Mouse (Mus musculus) bone marrow macrophage, adult 2 months (primary cell): ENCODE data around the gene Nyap1. TPM values are rescaled to one million over a fixed set of nuclear protein-coding genes. Genes with fewer than 3 reads are reported as not detected.

Experiments used
- H3K27ac ChIP-seq: 2 replicates; pipeline ENCODE4 v1.5.1; 2012; ENCODE audit warnings: low read depth, low read length; ENCODE audit not compliant: insufficient read depth
- H3K4me1 ChIP-seq: 2 replicates; pipeline ENCODE4 v1.6.1; 2012; ENCODE audit warnings: low read length; ENCODE audit not compliant: control insufficient read depth, insufficient read depth
- H3K4me3 ChIP-seq: 2 replicates; pipeline ENCODE4 v1.5.1; 2012; ENCODE audit warnings: mild to moderate bottlenecking, low read length, moderate library complexity; ENCODE audit not compliant: insufficient read depth
- CTCF ChIP-seq: IDR thresholded peaks from 2 replicates; pipeline ENCODE4 v1.5.1; 2012; ENCODE audit warnings: low read depth, mild to moderate bottlenecking, low read length, moderate library complexity
- POLR2A ChIP-seq: IDR thresholded peaks from 2 replicates; pipeline ENCODE4 v1.6.1; 2012; ENCODE audit warnings: mild to moderate bottlenecking, low read depth, low read length, borderline replicate concordance
- polyA plus RNA-seq: library from polyadenylated mRNA; stranded (reverse); fragments of >200 nt; gene quantifications from 2 replicates; pipeline ENCODE4 v1.2.4, GENCODE M21; 2012; ENCODE audit not compliant: missing spikeins, insufficient read depth, insufficient read length

Gene Nyap1
- polyA plus RNA-seq, 1 experiment, result 1.5 TPM

DNA sequence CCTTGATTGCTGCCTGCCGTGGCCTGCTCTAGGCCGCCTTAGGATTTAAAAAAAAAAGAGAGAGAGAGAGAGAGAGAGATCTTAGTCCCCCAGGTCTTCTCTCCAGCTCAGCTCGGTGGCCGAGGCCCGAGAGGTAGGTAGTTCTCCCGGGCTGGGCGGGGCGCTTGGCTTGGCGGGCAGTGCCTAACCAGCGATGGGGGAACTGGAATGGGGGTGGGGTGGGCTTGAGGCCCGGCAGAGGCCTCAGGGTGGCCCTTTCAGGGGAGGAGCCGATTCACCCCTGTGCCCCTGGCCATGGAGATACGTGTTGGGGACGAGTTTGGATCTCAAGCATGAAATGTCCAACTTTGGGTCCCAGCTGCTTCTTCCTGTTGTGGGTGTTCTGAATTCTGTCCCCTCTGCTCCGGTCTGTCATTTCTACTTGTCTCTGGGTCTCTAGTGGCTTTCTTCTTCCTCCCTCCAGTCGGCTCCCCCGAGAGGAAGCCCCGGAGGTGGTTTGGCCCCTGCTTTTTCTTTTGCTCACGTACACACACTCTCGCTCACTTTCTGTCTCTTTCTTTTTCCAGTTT, 5.0 kb upstream of the Nyap1 start:
- TF ChIP-seq POLR2A (no peak), CTCF (no peak)
- H3K4me1 ChIP-seq, result peaks cover 9% of the 10 kb centered on the region
- peak overlapping the region; percentile 90 for H3K27ac ChIP-seq
- H3K4me3 ChIP-seq, result peak overlapping the region; percentile 79

- Histone ChIP-seq H3K4me1 (peaks cover 7% of the 10 kb centered on the region), H3K4me3 (peak within 1 kb of the TSS; percentile 79), H3K27ac (peak within 1 kb of the TSS; percentile 90)
- TF ChIP-seq POLR2A (peak; percentile 56; the same call in 1 of the 2 replicates), CTCF (no peak)
These were observed 4.1 kb upstream of the Nyap1 start, which contains the start of gene Tsc22d4 for GRCm38 (mm10) chr5:137745214-137746171. TSS of gene Tsc22d4 (plus strand) at chr5:137745730.

- H3K4me3 ChIP-seq, result no peak overlapping the region
- peaks cover 5% of the 10 kb centered on the region for H3K4me1 ChIP-seq
- no peak overlapping the region for H3K27ac ChIP-seq
- TF ChIP-seq POLR2A (no peak), CTCF (no peak)
These were observed 2.8 kb upstream of the Nyap1 start for GRCm38 (mm10) chr5:137744197-137744596.

DNA sequence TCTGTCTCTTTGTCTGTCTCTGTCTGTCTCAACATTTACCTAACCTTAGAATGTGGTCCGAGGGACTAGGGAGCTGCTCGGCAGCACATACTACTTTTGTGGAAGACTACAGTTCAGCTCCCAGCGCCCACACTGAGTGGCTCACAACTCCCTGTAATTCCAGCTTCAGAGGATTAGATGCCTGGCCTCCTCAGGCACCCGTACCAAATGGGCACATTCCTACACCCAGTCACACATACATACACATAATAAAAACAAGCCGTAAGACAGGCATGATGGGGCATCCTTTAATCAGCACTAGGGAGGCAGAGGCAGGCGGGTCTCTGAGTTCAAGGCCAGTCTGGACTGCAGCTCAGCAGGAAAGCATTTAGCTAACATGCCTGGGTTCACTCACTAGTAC, 1.4 kb upstream of the Nyap1 start:
- TF ChIP-seq CTCF (no peak), POLR2A (no peak)
- Histone ChIP-seq H3K4me3 (no peak overlapping the region), H3K4me1 (peaks cover 11% of the 10 kb centered on the region), H3K27ac (no peak overlapping the region)

- Histone ChIP-seq H3K4me1 (peaks cover 12% of the 10 kb centered on the region), H3K4me3 (no peak overlapping the region), H3K27ac (no peak overlapping the region)
- no peak for TF ChIP-seq POLR2A
- no peak for TF ChIP-seq CTCF
These were observed 641 bp upstream of the Nyap1 start for GRCm38 (mm10) chr5:137742048-137742447.

GRCm38 (mm10) chr5:137740506-137740905, 901 bp downstream of the Nyap1 start:
- Histone ChIP-seq H3K4me3 (peak overlapping the region; percentile 83; the same call in 1 of the 2 replicates), H3K27ac (no peak overlapping the region), H3K4me1 (peaks cover 13% of the 10 kb centered on the region)
- TF ChIP-seq POLR2A, result no peak
- TF ChIP-seq CTCF, result no peak

GRCm38 (mm10) chr5:137739471-137739870, 1.9 kb downstream of the Nyap1 start:
- Histone ChIP-seq H3K27ac (no peak overlapping the region), H3K4me1 (peaks cover 9% of the 10 kb centered on the region)
- TF ChIP-seq POLR2A, result no peak
- TF ChIP-seq CTCF, result no peak

DNA sequence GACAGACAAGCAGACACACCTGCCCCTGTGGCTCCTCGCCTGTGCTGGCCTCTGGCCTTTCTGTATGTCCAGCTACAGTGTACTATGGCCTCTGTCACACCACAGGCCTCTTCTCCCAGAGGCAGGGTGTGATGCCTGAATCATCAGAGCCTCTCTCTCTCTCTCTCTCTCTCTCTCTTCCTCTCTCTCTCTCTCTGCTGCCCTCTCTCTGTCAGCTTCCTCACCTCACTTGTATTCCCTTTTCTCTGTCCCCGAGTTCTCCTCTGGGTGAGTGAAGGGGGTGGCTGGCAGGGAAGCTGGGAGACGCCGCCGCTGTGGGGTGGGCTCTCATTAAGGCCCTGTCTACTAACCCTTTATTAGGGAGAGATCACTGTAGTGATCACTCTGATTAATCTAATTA, 2.9 kb downstream of the Nyap1 start:
- TF ChIP-seq POLR2A (no peak), CTCF (no peak)
- no peak overlapping the region for H3K4me3 ChIP-seq
- H3K4me1 ChIP-seq, result peaks cover 9% of the 10 kb centered on the region; the same call in 1 of the 2 replicates
- H3K27ac ChIP-seq, result no peak overlapping the region

More at GRCm38 (mm10) chr5:137739471-137739870, 1.9 kb downstream of the Nyap1 start:
- no peak overlapping the region for H3K4me3 ChIP-seq

DNA sequence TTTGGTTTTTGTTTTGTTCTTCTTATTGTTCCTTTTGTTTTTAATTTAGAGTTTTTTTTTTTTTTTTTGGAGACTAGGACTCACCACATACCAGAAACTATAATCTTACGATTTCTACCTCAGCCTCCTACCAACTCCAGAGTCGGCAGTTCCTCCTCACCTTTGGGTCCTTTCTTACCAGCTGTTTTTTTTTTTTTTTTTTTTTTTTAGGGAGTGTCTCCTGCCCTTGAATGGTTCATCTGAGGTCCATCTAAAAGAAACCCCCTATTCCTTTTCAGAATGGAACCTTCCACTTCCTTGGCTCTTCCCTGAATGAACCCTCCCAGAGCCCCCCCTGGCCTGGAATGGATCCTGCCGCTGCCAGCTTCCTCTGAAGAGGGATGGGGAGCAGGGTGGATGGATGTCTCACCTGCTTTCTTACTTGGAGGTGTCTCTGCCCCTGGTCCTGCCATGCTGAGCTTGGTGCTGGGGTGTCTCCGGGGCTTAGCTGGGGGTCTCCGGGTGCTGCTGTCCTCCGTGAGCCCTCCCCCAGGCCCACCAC, 3.9 kb downstream of the Nyap1 start:
- no peak for TF ChIP-seq POLR2A
- TF ChIP-seq CTCF, result no peak
- Histone ChIP-seq H3K4me3 (no peak overlapping the region), H3K27ac (no peak overlapping the region), H3K4me1 (peaks cover 9% of the 10 kb centered on the region; the same call in 1 of the 2 replicates)

- no peak overlapping the region for H3K4me3 ChIP-seq
- H3K4me1 ChIP-seq, result peaks cover 9% of the 10 kb centered on the region; the same call in 1 of the 2 replicates
- no peak overlapping the region for H3K27ac ChIP-seq
- TF ChIP-seq POLR2A (no peak), CTCF (no peak)
These were observed 6.9 kb downstream of the Nyap1 start for GRCm38 (mm10) chr5:137734289-137735061.
